Mouse (Mus musculus): Measurements from ENCODE around the gene Pdpr. TPM values are rescaled to one million over a fixed set of nuclear protein-coding genes. Genes with fewer than 3 reads are reported as not detected.
"Not testable (repeated sequence)": the region's sequence is repeated elsewhere in the genome, so short reads cannot be mapped to it uniquely, and the experiment has no call there.

The Pdpr gene
- polyA plus RNA-seq, 1 experiment, result 11.3 TPM

DNA sequence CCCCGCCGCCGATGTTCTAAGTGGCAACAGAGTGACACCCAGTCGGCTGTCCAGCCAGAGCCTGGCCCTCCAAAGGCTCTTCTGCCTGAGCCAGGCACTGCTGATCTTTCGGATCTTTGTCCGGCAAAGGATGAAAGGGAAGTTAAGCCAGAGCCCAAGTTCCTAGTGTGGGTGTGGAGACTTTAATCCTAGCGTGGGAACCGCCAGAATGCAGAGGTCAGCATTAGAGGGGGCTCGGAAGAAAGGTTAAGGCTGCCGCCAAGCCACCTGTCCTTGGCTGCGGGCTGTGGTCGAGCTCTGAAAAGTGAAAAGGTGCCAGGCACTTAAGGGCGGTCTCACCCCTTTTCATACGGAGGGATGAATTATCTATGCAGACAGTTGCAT is 32.8 kb upstream of the Pdpr start:
- Histone ChIP-seq H3K27ac (ENCODE audit: insufficient read depth, low read depth, low read length) (no peak overlapping the region), H3K4me1 (ENCODE audit: control insufficient read depth, insufficient read depth, low read length) (peaks cover 22% of the 10 kb centered on the region), H3K4me3 (ENCODE audit: insufficient read depth, low read length) (peak overlapping the region; percentile 91)
- TF ChIP-seq POLR2A (IDR thresholded peaks at IDR 0.05; ENCODE audit: borderline replicate concordance, low read depth, low read length), result no peak
- no peak for TF ChIP-seq CTCF (IDR thresholded peaks at IDR 0.05; ENCODE audit: low read depth, low read length)

DNA sequence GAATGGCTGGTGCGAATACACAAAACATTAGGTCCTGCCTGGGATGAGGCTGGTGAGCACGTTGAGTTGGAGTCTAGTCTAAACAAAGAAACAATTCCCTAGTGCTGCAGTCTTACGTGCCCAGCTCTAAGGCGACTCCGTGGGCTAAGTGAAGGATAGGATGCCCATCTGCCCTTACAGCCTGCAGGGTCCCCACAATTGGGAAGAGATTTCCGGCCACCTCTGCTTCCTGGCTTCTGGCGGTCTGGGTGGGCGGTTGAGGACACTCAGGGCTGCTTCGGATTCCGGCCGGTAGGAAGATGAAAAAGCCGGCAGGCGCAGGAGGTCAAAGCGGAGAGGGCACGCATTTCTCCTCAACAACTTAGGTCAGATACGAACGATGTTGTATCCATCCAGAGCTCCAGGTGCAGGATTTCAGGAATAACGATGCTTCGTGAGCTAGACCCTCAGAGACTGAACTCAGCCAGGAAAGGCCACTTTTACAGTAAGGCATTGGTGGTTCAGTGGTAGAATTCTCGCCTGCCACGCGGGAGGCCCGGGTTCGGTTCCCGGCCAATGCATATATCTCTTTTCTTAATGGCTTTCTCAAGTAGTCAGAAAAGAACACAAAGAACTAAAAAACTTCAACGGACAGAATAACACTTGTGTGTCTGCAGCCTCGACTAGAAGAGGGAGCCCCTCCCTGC is 32.2 kb upstream of the Pdpr start:
- no peak for TF ChIP-seq CTCF (IDR thresholded peaks at IDR 0.05; ENCODE audit: low read depth, low read length)
- TF ChIP-seq POLR2A (IDR thresholded peaks at IDR 0.05; ENCODE audit: borderline replicate concordance, low read depth, low read length), result no peak
- peaks cover 22% of the 10 kb centered on the region for H3K4me1 ChIP-seq (ENCODE audit: control insufficient read depth, insufficient read depth, low read length)
- H3K4me3 ChIP-seq (ENCODE audit: insufficient read depth, low read length), result peak overlapping the region; percentile 91
- no peak overlapping the region for H3K27ac ChIP-seq (ENCODE audit: insufficient read depth, low read depth, low read length)

DNA sequence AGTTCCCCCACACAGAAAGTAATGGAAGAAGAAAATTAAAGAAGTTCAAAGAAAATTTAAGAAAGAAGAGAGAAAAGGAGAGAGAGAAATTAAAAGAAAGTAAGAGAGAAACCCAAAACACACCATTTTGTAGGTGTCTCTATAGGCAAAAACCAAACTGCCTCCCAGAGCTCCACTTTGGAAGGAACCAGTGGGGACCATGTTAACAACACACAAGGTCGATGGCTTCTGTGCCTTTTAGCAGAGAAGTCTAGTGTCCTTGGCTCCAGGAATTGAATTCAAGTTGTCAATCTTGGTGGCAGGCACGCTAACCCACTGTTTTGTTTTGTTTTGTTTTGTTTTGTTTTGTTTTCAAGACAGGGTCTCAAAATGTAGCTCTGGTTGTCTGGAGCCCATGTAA is 31.5 kb upstream of the Pdpr start:
- Histone ChIP-seq H3K4me1 (ENCODE audit: control insufficient read depth, insufficient read depth, low read length) (peaks cover 18% of the 10 kb centered on the region), H3K27ac (ENCODE audit: insufficient read depth, low read depth, low read length) (no peak overlapping the region), H3K4me3 (ENCODE audit: insufficient read depth, low read length) (no peak overlapping the region)
- no peak for TF ChIP-seq CTCF (IDR thresholded peaks at IDR 0.05; ENCODE audit: low read depth, low read length)
- TF ChIP-seq POLR2A (IDR thresholded peaks at IDR 0.05; ENCODE audit: borderline replicate concordance, low read depth, low read length), result no peak

DNA sequence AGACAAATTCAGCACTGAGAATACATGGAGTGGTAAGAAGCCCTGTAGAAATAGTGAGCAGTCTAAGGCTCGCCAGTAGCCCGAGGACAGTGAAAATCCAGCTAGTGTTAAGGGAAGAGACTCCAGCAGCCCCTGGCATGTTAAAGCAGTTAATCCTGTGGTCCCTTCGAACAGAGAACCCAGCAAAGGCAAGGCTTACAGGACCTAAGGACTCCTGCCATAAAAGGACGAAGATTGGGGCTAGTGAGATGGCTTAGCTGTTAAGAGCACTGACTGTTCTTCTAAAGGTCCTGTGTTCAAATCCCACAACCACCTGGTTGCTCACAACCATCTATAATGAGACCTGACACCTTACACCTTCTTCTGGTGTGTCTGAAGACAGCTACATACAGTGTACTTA is 28.1 kb upstream of the Pdpr start:
- TF ChIP-seq CTCF (IDR thresholded peaks at IDR 0.05; ENCODE audit: low read depth, low read length) (no peak), POLR2A (IDR thresholded peaks at IDR 0.05; ENCODE audit: borderline replicate concordance, low read depth, low read length) (no peak)
- Histone ChIP-seq H3K27ac (ENCODE audit: insufficient read depth, low read depth, low read length) (no peak overlapping the region), H3K4me3 (ENCODE audit: insufficient read depth, low read length) (no peak overlapping the region), H3K4me1 (ENCODE audit: control insufficient read depth, insufficient read depth, low read length) (peaks cover 3% of the 10 kb centered on the region)

DNA sequence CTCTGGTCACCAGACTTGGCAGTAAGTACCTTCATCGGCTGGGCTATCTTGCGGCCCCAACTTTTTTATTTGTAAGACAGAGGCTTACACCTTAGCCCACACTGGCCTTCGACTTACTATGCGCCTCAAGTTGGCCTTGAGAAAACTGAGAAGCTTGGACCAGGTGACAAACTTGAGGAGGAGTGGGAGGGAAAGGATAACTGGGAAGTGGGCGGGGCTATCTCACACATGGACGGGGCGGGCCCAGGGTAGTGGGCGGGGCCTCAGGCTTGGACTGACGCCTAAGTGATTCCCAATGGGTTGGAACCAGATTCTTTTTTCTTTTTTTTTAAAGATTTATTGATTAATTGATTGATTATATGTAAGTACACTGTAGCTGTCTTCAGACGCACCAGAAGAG is 27.0 kb upstream of the Pdpr start:
- TF ChIP-seq POLR2A (IDR thresholded peaks at IDR 0.05; ENCODE audit: borderline replicate concordance, low read depth, low read length) (no peak), CTCF (IDR thresholded peaks at IDR 0.05; ENCODE audit: low read depth, low read length) (no peak)
- Histone ChIP-seq H3K4me1 (ENCODE audit: control insufficient read depth, insufficient read depth, low read length) (0 out of 2 replicates have a peak, but pooled peaks cover 3% of the 10 kb centered on the region), H3K4me3 (ENCODE audit: insufficient read depth, low read length) (no peak overlapping the region), H3K27ac (ENCODE audit: insufficient read depth, low read depth, low read length) (no peak overlapping the region)

DNA sequence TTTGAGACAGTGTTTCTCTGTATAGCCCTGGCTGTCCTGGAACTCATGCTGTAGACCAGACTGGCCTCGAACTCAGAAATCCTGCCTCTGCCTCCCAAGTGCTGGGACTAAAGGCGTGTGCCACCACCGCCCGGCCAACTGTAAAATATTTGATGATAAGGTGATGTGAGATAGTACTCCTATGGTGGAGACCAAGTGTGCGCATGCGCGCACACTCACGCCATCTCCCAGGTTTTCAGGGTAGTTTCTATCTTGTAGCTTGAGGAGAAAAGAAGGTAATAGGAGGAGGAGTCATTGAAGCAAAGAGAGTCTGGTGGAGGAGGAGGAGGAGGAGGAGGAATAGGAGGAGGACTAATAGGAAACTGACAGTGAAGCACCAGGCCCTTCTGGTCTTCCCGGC is 25.8 kb upstream of the Pdpr start:
- H3K4me1 ChIP-seq (ENCODE audit: control insufficient read depth, insufficient read depth, low read length); H3K4me3 ChIP-seq (ENCODE audit: insufficient read depth, low read length); H3K27ac ChIP-seq (ENCODE audit: insufficient read depth, low read depth, low read length): not testable (repeated sequence)

DNA sequence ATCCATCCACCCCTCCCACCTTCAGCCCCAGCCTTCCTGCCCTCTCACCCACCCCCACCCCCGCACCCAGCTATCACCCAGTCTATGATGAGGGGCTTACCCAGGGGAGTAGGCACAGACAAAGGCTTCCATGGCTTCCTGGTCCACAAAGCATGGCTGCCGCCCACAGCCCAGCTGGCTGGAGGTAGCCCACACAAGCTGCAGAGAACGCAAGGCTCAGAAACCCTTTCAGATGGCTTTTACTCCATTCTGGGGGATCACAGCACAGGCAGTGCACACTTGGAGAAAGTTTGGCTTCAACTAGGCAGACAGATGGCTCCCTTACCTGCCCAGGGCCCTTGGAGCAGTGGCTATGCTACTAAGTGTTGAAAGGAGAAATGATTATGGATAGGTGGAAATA is 18.5 kb upstream of the Pdpr start:
- TF ChIP-seq POLR2A (IDR thresholded peaks at IDR 0.05; ENCODE audit: borderline replicate concordance, low read depth, low read length) (no peak), CTCF (IDR thresholded peaks at IDR 0.05; ENCODE audit: low read depth, low read length) (no peak)
- no peak overlapping the region for H3K4me3 ChIP-seq (ENCODE audit: insufficient read depth, low read length)
- no peaks in the 10 kb centered on the region for H3K4me1 ChIP-seq (ENCODE audit: control insufficient read depth, insufficient read depth, low read length)

DNA sequence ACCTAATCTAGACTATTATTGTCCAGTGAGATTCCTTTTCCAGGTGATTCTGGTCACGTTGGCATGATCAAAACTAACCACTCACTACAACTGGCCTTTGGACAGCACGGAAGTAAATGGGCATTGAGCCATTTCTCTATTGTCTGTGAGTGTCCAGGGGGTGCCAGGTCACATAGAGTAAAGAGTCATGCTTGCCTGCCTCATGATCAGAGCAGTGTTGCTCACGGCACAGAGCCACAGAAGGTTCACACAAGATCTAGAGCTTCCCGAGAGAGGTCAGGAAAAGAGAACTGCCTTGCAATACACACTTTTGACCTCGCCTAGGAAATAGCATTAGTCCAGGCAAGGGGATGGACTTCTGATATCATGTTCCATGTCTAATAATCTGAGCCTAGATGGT is 15.0 kb upstream of the Pdpr start:
- no peak overlapping the region for H3K4me3 ChIP-seq (ENCODE audit: insufficient read depth, low read length)
- no peak for TF ChIP-seq POLR2A (IDR thresholded peaks at IDR 0.05; ENCODE audit: borderline replicate concordance, low read depth, low read length)
- no peak for TF ChIP-seq CTCF (IDR thresholded peaks at IDR 0.05; ENCODE audit: low read depth, low read length)
- H3K27ac ChIP-seq (ENCODE audit: insufficient read depth, low read depth, low read length), result no peak overlapping the region
- no peaks in the 10 kb centered on the region for H3K4me1 ChIP-seq (ENCODE audit: control insufficient read depth, insufficient read depth, low read length)

More for the DNA sequence above, 18.5 kb upstream of the Pdpr start:
- H3K27ac ChIP-seq (ENCODE audit: insufficient read depth, low read depth, low read length), result no peak overlapping the region

DNA sequence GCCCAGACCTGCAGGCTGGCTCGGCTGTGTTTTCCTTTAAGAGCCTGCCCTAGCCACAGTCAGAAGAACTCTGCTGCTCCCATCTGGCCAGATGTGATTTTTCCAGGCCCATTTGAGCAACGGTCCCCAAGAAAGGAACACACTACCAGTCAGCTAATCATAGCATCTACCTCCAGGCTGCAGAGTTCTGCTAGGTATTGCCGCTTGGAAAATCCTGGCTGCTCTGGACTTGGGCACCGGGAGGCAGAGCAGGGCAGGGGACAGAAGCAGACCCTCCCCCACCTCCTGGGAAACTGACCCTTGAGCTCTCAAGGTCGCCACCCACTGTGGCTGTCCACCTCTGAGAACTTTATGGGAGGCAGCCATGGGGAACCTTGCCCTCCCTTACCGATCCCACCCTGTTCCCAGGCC is 14.6 kb upstream of the Pdpr start:
- H3K27ac ChIP-seq (ENCODE audit: insufficient read depth, low read depth, low read length), result no peak overlapping the region
- no peak for TF ChIP-seq CTCF (IDR thresholded peaks at IDR 0.05; ENCODE audit: low read depth, low read length)
- no peak for TF ChIP-seq POLR2A (IDR thresholded peaks at IDR 0.05; ENCODE audit: borderline replicate concordance, low read depth, low read length)
- no peak overlapping the region for H3K4me3 ChIP-seq (ENCODE audit: insufficient read depth, low read length)
- H3K4me1 ChIP-seq (ENCODE audit: control insufficient read depth, insufficient read depth, low read length), result no peaks in the 10 kb centered on the region

DNA sequence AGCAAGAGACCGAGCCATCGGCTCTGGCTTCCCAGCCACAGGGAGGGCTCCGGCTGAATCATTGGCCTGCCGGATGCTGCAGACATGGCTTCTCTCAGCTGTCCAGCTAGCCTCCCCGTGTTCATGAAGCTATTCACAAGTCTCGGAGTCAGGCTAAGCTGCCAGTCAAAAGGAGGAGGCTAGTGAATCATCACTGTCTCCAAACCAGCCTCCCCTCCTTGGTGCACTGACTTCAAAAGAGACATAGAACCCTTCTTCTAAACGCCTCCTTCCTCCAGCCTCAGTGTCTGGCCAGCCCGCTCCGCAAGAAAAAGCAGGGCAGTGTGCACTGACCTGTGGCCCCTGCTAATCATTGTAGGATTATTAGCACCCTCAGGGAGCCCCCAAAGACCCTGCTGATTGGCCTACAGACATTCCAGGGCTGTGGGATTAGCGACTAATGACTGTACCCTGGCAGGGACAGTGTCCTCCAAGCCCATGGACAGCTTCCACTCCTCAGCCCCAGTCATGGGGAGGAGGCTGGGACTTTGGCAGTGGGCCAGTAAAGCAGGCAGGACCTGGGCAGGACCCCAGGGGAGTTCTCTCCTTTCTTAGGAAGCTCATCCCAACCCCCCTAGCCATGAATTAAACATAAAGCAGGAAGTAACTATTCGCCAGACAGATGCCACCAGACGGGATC is 12.7 kb upstream of the Pdpr start:
- Histone ChIP-seq H3K27ac (ENCODE audit: insufficient read depth, low read depth, low read length) (no peak overlapping the region), H3K4me3 (ENCODE audit: insufficient read depth, low read length) (no peak overlapping the region), H3K4me1 (ENCODE audit: control insufficient read depth, insufficient read depth, low read length) (no peaks in the 10 kb centered on the region)
- TF ChIP-seq CTCF (IDR thresholded peaks at IDR 0.05; ENCODE audit: low read depth, low read length), result no peak
- TF ChIP-seq POLR2A (IDR thresholded peaks at IDR 0.05; ENCODE audit: borderline replicate concordance, low read depth, low read length), result no peak

DNA sequence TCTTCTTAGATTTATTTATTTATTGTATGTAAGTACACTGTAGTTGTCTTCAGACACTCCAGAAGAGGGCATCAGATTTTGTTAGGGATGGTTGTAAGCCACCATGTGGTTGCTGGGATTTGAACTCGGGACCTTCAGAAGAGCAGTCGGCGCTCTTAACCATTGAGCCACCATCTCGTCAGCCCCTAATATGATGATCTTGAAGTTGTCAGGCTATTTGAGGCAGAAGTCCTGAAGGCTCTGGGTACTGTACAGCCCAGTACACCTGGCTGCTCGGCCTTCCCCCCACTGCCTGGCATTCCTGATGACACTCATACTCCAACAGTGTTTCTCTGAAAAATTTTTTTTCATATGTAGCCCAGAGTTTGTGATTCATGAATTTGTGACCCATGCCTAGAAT is 10.5 kb upstream of the Pdpr start:
- not testable (repeated sequence) for H3K27ac ChIP-seq (ENCODE audit: insufficient read depth, low read depth, low read length); H3K4me1 ChIP-seq (ENCODE audit: control insufficient read depth, insufficient read depth, low read length); H3K4me3 ChIP-seq (ENCODE audit: insufficient read depth, low read length)
